Mouse (Mus musculus) olfactory bulb, adult 2 months (tissue): ENCODE data around the gene Cacng4.

Source experiments
- CTCF ChIP-seq: fragments of 200-500 bp; IDR thresholded peaks from 2 replicates; pipeline ENCODE4 v1.5.1; 2012; ENCODE audit warnings: low read depth, mild to moderate bottlenecking, low read length, moderate library complexity; ENCODE audit not compliant: insufficient read depth
- POLR2A ChIP-seq: fragments of 200-500 bp; IDR thresholded peaks from 2 replicates; pipeline ENCODE4 v1.6.1; 2012; ENCODE audit warnings: mild to moderate bottlenecking, low read depth, low read length, moderate library complexity; ENCODE audit not compliant: insufficient read depth

DNA sequence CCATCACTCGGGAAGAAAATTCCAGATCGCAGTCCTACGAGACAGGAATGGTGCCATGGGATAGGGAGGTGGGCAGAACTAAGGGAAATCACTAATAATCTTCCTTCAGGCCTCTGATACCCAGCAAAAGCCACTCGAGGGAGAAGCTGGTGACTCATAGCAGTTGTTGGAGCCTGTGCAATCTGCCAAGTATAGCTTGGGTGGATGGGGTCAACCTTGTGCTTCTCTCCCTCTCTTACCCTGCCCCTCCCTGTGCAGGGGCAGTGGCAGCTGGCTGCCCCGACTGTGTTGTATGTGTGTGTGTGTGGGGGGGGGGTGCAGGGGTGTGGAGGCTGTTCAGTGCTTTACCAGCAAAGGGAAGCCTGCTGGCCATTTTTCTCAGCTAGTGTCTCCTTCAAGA is 62.9 kb downstream of the Cacng4 start:
- TF ChIP-seq CTCF = no peak
- no peak for TF ChIP-seq POLR2A
